Mouse (Mus musculus) olfactory bulb, adult 2 months (tissue): Measurements from ENCODE around the gene Galr3. TPM values are rescaled to one million over a fixed set of nuclear protein-coding genes. Genes with fewer than 3 reads are reported as not detected.
"Not testable (repeated sequence)": the region's sequence is repeated elsewhere in the genome, so short reads cannot be mapped to it uniquely, and the experiment has no call there.

Source experiments
- H3K27ac ChIP-seq: fragments of 200-500 bp; 2 replicates; pipeline ENCODE4 v1.5.1; 2012; ENCODE audit warnings: low read depth, low read length; ENCODE audit not compliant: insufficient read depth
- H3K4me1 ChIP-seq: fragments of 200-500 bp; 2 replicates; pipeline ENCODE4 v1.6.1; 2012; ENCODE audit warnings: low read length; ENCODE audit not compliant: control insufficient read depth, insufficient read depth
- H3K4me3 ChIP-seq: fragments of 200-500 bp; 2 replicates; pipeline ENCODE4 v1.5.1; 2012; ENCODE audit warnings: mild to moderate bottlenecking, low read depth, low read length, moderate library complexity; ENCODE audit not compliant: insufficient read depth
- CTCF ChIP-seq: fragments of 200-500 bp; IDR thresholded peaks from 2 replicates; pipeline ENCODE4 v1.5.1; 2012; ENCODE audit warnings: low read depth, mild to moderate bottlenecking, low read length, moderate library complexity; ENCODE audit not compliant: insufficient read depth
- POLR2A ChIP-seq: fragments of 200-500 bp; IDR thresholded peaks from 2 replicates; pipeline ENCODE4 v1.6.1; 2012; ENCODE audit warnings: mild to moderate bottlenecking, low read depth, low read length, moderate library complexity; ENCODE audit not compliant: insufficient read depth
- WGBS: fragments of 180-500 bp; shearing (Covaris S2); methylation state at CpG from one replicate; pipeline ENCODE4 v1.1.7; 2018; 5-methylcytosine and 5-hydroxymethylcytosine counted together
- polyA plus RNA-seq: library from polyadenylated mRNA; stranded (reverse); fragments of >200 nt; gene quantifications from 2 replicates; pipeline ENCODE4 v1.2.4, GENCODE M21; 2012; ENCODE audit warnings: low replicate concordance; ENCODE audit not compliant: missing spikeins, insufficient read depth, insufficient read length

Galr3 gene
- polyA plus RNA-seq, 1 experiment: not detected

- Histone ChIP-seq H3K4me3 (no peak overlapping the region), H3K4me1 (peaks cover 21% of the 10 kb centered on the region), H3K27ac (no peak overlapping the region)
- 81% methylated on average over 3 of the region's 3 CpGs for WGBS
- TF ChIP-seq CTCF (no peak), POLR2A (no peak)
Observed at GRCm38 (mm10) chr15:79003079-79003478, 38.6 kb upstream of the Galr3 start.

- TF ChIP-seq CTCF: no peak
- TF ChIP-seq POLR2A: no peak
- H3K4me1 ChIP-seq: peaks cover 16% of the 10 kb centered on the region
- H3K4me3 ChIP-seq: no peak overlapping the region
- 73% methylated on average over 9 of the region's 9 CpGs for WGBS
- no peak overlapping the region for H3K27ac ChIP-seq
Observed at GRCm38 (mm10) chr15:79005581-79005980, 36.1 kb upstream of the Galr3 start.

GRCm38 (mm10) chr15:79006638-79007037, 35.0 kb upstream of the Galr3 start:
- Histone ChIP-seq H3K27ac (no peak overlapping the region), H3K4me1 (peaks cover 11% of the 10 kb centered on the region), H3K4me3 (no peak overlapping the region)
- WGBS: 79% methylated on average over 3 of the region's 3 CpGs
- TF ChIP-seq CTCF (no peak), POLR2A (no peak)

- no peak overlapping the region for H3K4me3 ChIP-seq
- TF ChIP-seq POLR2A (no peak), CTCF (no peak)
- WGBS: 90% methylated on average over 5 of the region's 5 CpGs
- no peak overlapping the region for H3K27ac ChIP-seq
- peaks cover 10% of the 10 kb centered on the region for H3K4me1 ChIP-seq
Observed at GRCm38 (mm10) chr15:79007059-79007458, 34.6 kb upstream of the Galr3 start.

- H3K27ac ChIP-seq, H3K4me1 ChIP-seq, H3K4me3 ChIP-seq: not testable (repeated sequence)
- WGBS: 90% methylated on average over 6 of the region's 6 CpGs
Observed at GRCm38 (mm10) chr15:79007836-79008235, 33.8 kb upstream of the Galr3 start.

GRCm38 (mm10) chr15:79009734-79010133, 32.0 kb upstream of the Galr3 start:
- WGBS: 80% methylated on average over 5 of the region's 5 CpGs
- Histone ChIP-seq H3K4me1 (peaks cover 5% of the 10 kb centered on the region), H3K4me3 (no peak overlapping the region), H3K27ac (no peak overlapping the region)
- TF ChIP-seq POLR2A (no peak), CTCF (no peak)

- 0 out of 2 replicates have a peak, but pooled peaks cover 3% of the 10 kb centered on the region for H3K4me1 ChIP-seq
- 59% methylated on average over 10 of the region's 10 CpGs for WGBS
- H3K4me3 ChIP-seq: no peak overlapping the region
- H3K27ac ChIP-seq: no peak overlapping the region
- TF ChIP-seq CTCF (no peak), POLR2A (no peak)
Observed at GRCm38 (mm10) chr15:79011550-79011949, 30.1 kb upstream of the Galr3 start.

GRCm38 (mm10) chr15:79013382-79013781, 28.3 kb upstream of the Galr3 start:
- TF ChIP-seq POLR2A (no peak), CTCF (no peak)
- no peak overlapping the region for H3K27ac ChIP-seq
- WGBS: 58% methylated on average over 7 of the region's 7 CpGs
- no peak overlapping the region for H3K4me3 ChIP-seq
- H3K4me1 ChIP-seq: 0 out of 2 replicates have a peak, but pooled peaks cover 3% of the 10 kb centered on the region

- no peak overlapping the region for H3K4me3 ChIP-seq
- 67% methylated on average over 4 of the region's 4 CpGs for WGBS
- TF ChIP-seq CTCF (no peak), POLR2A (no peak)
Observed at GRCm38 (mm10) chr15:79018191-79018590, 23.5 kb upstream of the Galr3 start.

GRCm38 (mm10) chr15:79018886-79019285, 22.8 kb upstream of the Galr3 start:
- Histone ChIP-seq H3K27ac (no peak overlapping the region), H3K4me3 (no peak overlapping the region), H3K4me1 (peaks cover 10% of the 10 kb centered on the region; the same call in 1 of the 2 replicates)
- no peak for TF ChIP-seq CTCF
- WGBS: 81% methylated on average over 3 of the region's 3 CpGs

More at GRCm38 (mm10) chr15:79018191-79018590, 23.5 kb upstream of the Galr3 start:
- H3K4me1 ChIP-seq: peaks cover 10% of the 10 kb centered on the region; the same call in 1 of the 2 replicates
- no peak overlapping the region for H3K27ac ChIP-seq
